Mouse (Mus musculus) layer of hippocampus, adult 2 months (tissue): ENCODE data around the gene Prss23. TPM values are rescaled to one million over a fixed set of nuclear protein-coding genes. Genes with fewer than 3 reads are reported as not detected.
A peak's percentile ranks its signal among the peaks of the same experiment; 100 is the strongest.

Experiments used
- DNase-seq, 2 experiments: peaks; one replicate each; pipeline ENCODE4 v3.0.0; 2022; ENCODE audit warnings: low spot score in 2 of 2
- H3K27ac ChIP-seq: fragments of 200-600 bp; 2 replicates; pipeline ENCODE4 v1.8.1; 2022
- H3K4me3 ChIP-seq: fragments of 200-600 bp; 2 replicates; pipeline ENCODE4 v1.8.1; 2022; ENCODE audit warnings: mild to moderate bottlenecking
- CTCF ChIP-seq: fragments of 200-600 bp; conservative IDR thresholded peaks from 2 replicates; pipeline ENCODE4 v1.8.1; 2022; ENCODE audit warnings: antibody characterized with exemption, mild to moderate bottlenecking, moderate library complexity
- total RNA-seq, 2 experiments: library from RNA; stranded (reverse); gene quantifications; 2 replicates each; pipeline ENCODE4 v1.2.3; 2021

The Prss23 gene
- total RNA-seq, 2 experiments from 2014 or later, result 16.7 to 18.1 TPM

GRCm38 (mm10) chr7:89478490-89478889, 48.5 kb downstream of the Prss23 start:
- Histone ChIP-seq H3K27ac (no peak overlapping the region), H3K4me3 (no peak overlapping the region)
- TF ChIP-seq CTCF, result no peak
- no peak for DNase-seq

- peak; percentile 88 for TF ChIP-seq CTCF
- H3K4me3 ChIP-seq, result no peak overlapping the region
- peak; percentile 54 to 56 for DNase-seq
- H3K27ac ChIP-seq, result no peak overlapping the region
Observed at GRCm38 (mm10) chr7:89477294-89477999, 49.5 kb downstream of the Prss23 start.

- TF ChIP-seq CTCF, result peak; percentile 77
- Histone ChIP-seq H3K4me3 (no peak overlapping the region), H3K27ac (no peak overlapping the region)
- DNase-seq, result peak in 1 of 2 experiments; percentile 22
Observed at GRCm38 (mm10) chr7:89473442-89473841, 53.5 kb downstream of the Prss23 start.

- H3K27ac ChIP-seq, result peak overlapping the region; percentile 18; the same call in 1 of the 2 replicates
- DNase-seq, result peak; percentile 25 to 42
- TF ChIP-seq CTCF, result no peak
Observed at GRCm38 (mm10) chr7:89463775-89464592, 63.0 kb downstream of the Prss23 start.

GRCm38 (mm10) chr7:89463246-89463645, 63.7 kb downstream of the Prss23 start:
- Histone ChIP-seq H3K27ac (no peak overlapping the region), H3K4me3 (no peak overlapping the region)
- DNase-seq, result no peak
- TF ChIP-seq CTCF, result no peak

More at GRCm38 (mm10) chr7:89463775-89464592, 63.0 kb downstream of the Prss23 start:
- no peak overlapping the region for H3K4me3 ChIP-seq

- no peak for DNase-seq
- TF ChIP-seq CTCF, result no peak
Observed at GRCm38 (mm10) chr7:89462646-89463207, 64.3 kb downstream of the Prss23 start.

GRCm38 (mm10) chr7:89461351-89461750, 65.6 kb downstream of the Prss23 start:
- H3K4me3 ChIP-seq, result no peak overlapping the region
- no peak for DNase-seq
- H3K27ac ChIP-seq, result no peak overlapping the region

More at GRCm38 (mm10) chr7:89462646-89463207, 64.3 kb downstream of the Prss23 start:
- no peak overlapping the region for H3K27ac ChIP-seq
- no peak overlapping the region for H3K4me3 ChIP-seq

GRCm38 (mm10) chr7:89460911-89461310, 66.1 kb downstream of the Prss23 start:
- H3K4me3 ChIP-seq, result no peak overlapping the region
- no peak overlapping the region for H3K27ac ChIP-seq
- no peak for TF ChIP-seq CTCF
- DNase-seq, result no peak

More at GRCm38 (mm10) chr7:89461351-89461750, 65.6 kb downstream of the Prss23 start:
- TF ChIP-seq CTCF, result no peak

- no peak for DNase-seq
- Histone ChIP-seq H3K27ac (no peak overlapping the region), H3K4me3 (no peak overlapping the region)
- TF ChIP-seq CTCF, result no peak
Observed at GRCm38 (mm10) chr7:89459691-89460090, 67.3 kb downstream of the Prss23 start.

Other genes with a start within 250 kb of the Prss23 start
- gene Tmem135, start 123.0 kb downstream of the Prss23 start, total RNA-seq, result 10 to 100 TPM; 73.3 to 74.1 TPM
- 1 to 10 TPM; 6.1 to 7.2 TPM for gene Fzd4, start 122.8 kb downstream of the Prss23 start, total RNA-seq
- gene Me3, start 105.2 kb upstream of the Prss23 start, total RNA-seq, result 10 to 100 TPM; 83.3 to 90.8 TPM